Comparison of ENCODE assay signal across 12 mouse cellular contexts in the genomic region with DNA sequence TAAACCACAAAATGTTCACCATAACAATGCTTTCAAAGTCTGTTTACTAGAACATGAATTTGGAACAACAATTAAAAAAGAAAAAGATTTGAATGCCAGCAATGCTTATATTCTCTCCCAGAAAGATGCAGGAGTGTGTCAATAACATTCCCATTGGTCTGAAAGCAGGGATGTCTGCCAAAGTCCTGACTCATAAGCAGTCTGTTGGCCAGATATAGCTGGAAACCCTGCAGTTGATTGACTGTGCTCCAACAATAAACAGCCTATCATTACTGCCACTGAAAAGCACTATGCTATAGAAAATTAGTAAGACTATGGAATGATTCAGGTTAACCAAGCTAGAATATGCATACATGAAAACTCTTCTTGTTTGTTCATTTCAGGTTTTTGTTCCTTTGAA.
DNase-seq lines count a peak whose midpoint lies in the region; ATAC-seq and TF ChIP-seq lines count a peak whose summit lies in the region.
"Had no signal": no experiment of that assay in that cellular context is flagged by ENCODE, and none has a peak within 500 bp of the region (broad histone marks: within the 10 kb centered on the region; RNA-seq: fewer than 3 reads in every experiment).

No protein-coding gene starts in this region.

- intact Hi-C loops in heart, adult 2 months (cut with DNase I): no loop called here
- intact Hi-C loops in gastrocnemius, postnatal 36 days (cut with DNase I): no loop called here

- no peak overlapping the region for H3K4me2 ChIP-seq in midbrain, postnatal 0 days (ENCODE audit: low read depth, low read length, poor library complexity, severe bottlenecking)
- H3K4me2 ChIP-seq in midbrain, embryonic 15.5 days: no peak overlapping the region
- H3K4me2 ChIP-seq: neural tube, embryonic 12.5 days had no signal

- no peaks in the 10 kb centered on the region for H3K79me2 ChIP-seq in heart, adult 2 months (replicated peaks; ENCODE audit: control insufficient read depth, insufficient read depth, low read length)

- TF ChIP-seq POLR2A in heart, adult 2 months (IDR thresholded peaks at IDR 0.05; ENCODE audit: insufficient read depth, low read depth, low read length): no peak

- no peak overlapping the region for H3K4me3 ChIP-seq in heart, adult 2 months
- no peak overlapping the region for H3K4me3 ChIP-seq in midbrain, postnatal 0 days (ENCODE audit: low read depth, low read length)
- H3K4me3 ChIP-seq in midbrain, embryonic 15.5 days: no peak overlapping the region
- H3K4me3 ChIP-seq: left cerebral cortex, adult 2 months; neural tube, embryonic 12.5 days had no signal

- no peaks in the 10 kb centered on the region for H3K36me3 ChIP-seq in heart, adult 2 months (ENCODE audit: control insufficient read depth, insufficient read depth, low read length)
- H3K36me3 ChIP-seq in midbrain, postnatal 0 days (ENCODE audit: insufficient read depth, low read length): no peaks in the 10 kb centered on the region
- H3K36me3 ChIP-seq in midbrain, embryonic 15.5 days (replicated peaks): no peaks in the 10 kb centered on the region
- H3K36me3 ChIP-seq: neural tube, embryonic 12.5 days had no signal

- H3K4me1 ChIP-seq in heart, adult 2 months (ENCODE audit: control insufficient read depth, insufficient read depth, low read length): no peaks in the 10 kb centered on the region
- H3K4me1 ChIP-seq in midbrain, postnatal 0 days (ENCODE audit: insufficient read depth, low read length): no peaks in the 10 kb centered on the region
- no peaks in the 10 kb centered on the region for H3K4me1 ChIP-seq in midbrain, embryonic 15.5 days
- H3K4me1 ChIP-seq: neural tube, embryonic 12.5 days had no signal

- H3K9me3 ChIP-seq in midbrain, postnatal 0 days (ENCODE audit: low read length): no peaks in the 10 kb centered on the region
- no peaks in the 10 kb centered on the region for H3K9me3 ChIP-seq in midbrain, embryonic 15.5 days
- H3K9me3 ChIP-seq: neural tube, embryonic 12.5 days had no signal

- TF ChIP-seq EP300 in heart, adult 2 months (IDR thresholded peaks at IDR 0.05; ENCODE audit: insufficient read depth, low read depth, low read length): no peak

- DNase-seq in heart, adult 8-10 months (ENCODE audit: low spot score): peak; percentile 3
- DNase-seq in heart, adult 2 months: no peak
- peak; percentile 31 for DNase-seq in midbrain, postnatal 0 days (ENCODE audit: low spot score)
- DNase-seq in cerebellum, adult 8-10 months: peak; percentile 50
- DNase-seq in layer of hippocampus, adult 9-11 months: peak; percentile 9
- DNase-seq in gastrocnemius, postnatal 36 days: no peak
- DNase-seq in thymus, postnatal 10 days (ENCODE audit: low spot score in 2 of 2): no peak
- DNase-seq: gastrocnemius, postnatal 14 days had no signal

- H3K27me3 ChIP-seq in heart, adult 2 months (ENCODE audit: control insufficient read depth, insufficient read depth, low read length): no peaks in the 10 kb centered on the region
- H3K27me3 ChIP-seq in midbrain, postnatal 0 days (ENCODE audit: insufficient read depth, low read length): no peaks in the 10 kb centered on the region
- H3K27me3 ChIP-seq in midbrain, embryonic 15.5 days (replicated peaks): no peaks in the 10 kb centered on the region
- H3K27me3 ChIP-seq: CH12.LX; neural tube, embryonic 12.5 days had no signal

- no peak for TF ChIP-seq CTCF in heart, adult 2 months (IDR thresholded peaks at IDR 0.05)
- no peak for TF ChIP-seq CTCF in midbrain, postnatal 0 days (IDR thresholded peaks at IDR 0.05)

- no peak for ATAC-seq in midbrain, postnatal 0 days (ENCODE audit: low FRiP score)
- no peak for ATAC-seq in midbrain, embryonic 15.5 days (replicated peaks)

- H3K9ac ChIP-seq in heart, adult 2 months (ENCODE audit: low read depth, low read length): no peak overlapping the region
- no peak overlapping the region for H3K9ac ChIP-seq in midbrain, postnatal 0 days (replicated peaks; ENCODE audit: low read length, poor library complexity, severe bottlenecking)
- H3K9ac ChIP-seq in midbrain, embryonic 15.5 days: no peak overlapping the region
- H3K9ac ChIP-seq: neural tube, embryonic 12.5 days had no signal

- H3K27ac ChIP-seq in heart, adult 2 months: no peak overlapping the region
- no peak overlapping the region for H3K27ac ChIP-seq in midbrain, postnatal 0 days (ENCODE audit: low read depth, low read length)
- no peak overlapping the region for H3K27ac ChIP-seq in midbrain, embryonic 15.5 days
- H3K27ac ChIP-seq: left cerebral cortex, adult 2 months; neural tube, embryonic 12.5 days had no signal

Comparison
In these comparisons a context has a peak if more than half of its experiments do, and no peak if none do; other contexts are left out.
1. DNase-seq: peak in heart, adult 8-10 months (single experiment), midbrain, postnatal 0 days (single experiment), cerebellum, adult 8-10 months (single experiment) and layer of hippocampus, adult 9-11 months (single experiment); none in heart, adult 2 months (0 of 2), gastrocnemius, postnatal 36 days (0 of 2) and thymus, postnatal 10 days (0 of 2).